Mouse (Mus musculus) kidney, embryonic 16.5 days (tissue): ENCODE data around the gene Lamb3. TPM values are rescaled to one million over a fixed set of nuclear protein-coding genes. Genes with fewer than 3 reads are reported as not detected.
A peak's percentile ranks its signal among the peaks of the same experiment; 100 is the strongest.

Source experiments
- ATAC-seq: fragments of 200-750 bp; cut with Nextera tagmentation; 2 replicates; pipeline ENCODE4 v1.8.0; 2017; ENCODE audit warnings: moderate TSS enrichment; ENCODE audit not compliant: low FRiP score, low TSS enrichment
- H3K27ac ChIP-seq: fragments of 300-500 bp; sonication (generic); 2 replicates; pipeline ENCODE4 v1.5.1; 2014; ENCODE audit warnings: low read length
- H3K27me3 ChIP-seq: fragments of 300-500 bp; sonication (generic); 2 replicates; pipeline ENCODE4 v1.6.1; 2014; ENCODE audit warnings: low read length, control low read depth, mixed read lengths; ENCODE audit not compliant: insufficient read depth
- H3K36me3 ChIP-seq: fragments of 300-500 bp; sonication (generic); 2 replicates; pipeline ENCODE4 v1.6.1; 2014; ENCODE audit warnings: low read length, control low read depth, mixed read lengths; ENCODE audit not compliant: insufficient read depth
- H3K4me1 ChIP-seq: fragments of 300-500 bp; sonication (generic); 2 replicates; pipeline ENCODE4 v1.6.1; 2014; ENCODE audit warnings: low read length, control low read depth, mixed read lengths; ENCODE audit not compliant: insufficient read depth
- H3K4me2 ChIP-seq: fragments of 300-500 bp; sonication (generic); replicated peaks from 2 replicates; pipeline ENCODE4 v1.6.1; 2014; ENCODE audit warnings: low read depth, low read length
- H3K4me3 ChIP-seq: fragments of 300-500 bp; sonication (generic); 2 replicates; pipeline ENCODE4 v1.5.1; 2014; ENCODE audit warnings: mild to moderate bottlenecking, low read length
- H3K9ac ChIP-seq: fragments of 300-500 bp; sonication (generic); replicated peaks from 2 replicates; pipeline ENCODE4 v1.6.1; 2014; ENCODE audit warnings: low read length
- H3K9me3 ChIP-seq: fragments of 300-500 bp; sonication (generic); 2 replicates; pipeline ENCODE4 v1.6.1; 2016; ENCODE audit warnings: low read length, control low read depth
- WGBS: fragments of 180-500 bp; shearing (Covaris S2); extraction: QIAGEN DNeasy Blood & Tissue Kit; methylation state at CpG from one replicate; pipeline ENCODE4 v1.1.7; 2014; 5-methylcytosine and 5-hydroxymethylcytosine counted together
- polyA plus RNA-seq: library from polyadenylated mRNA; unstranded; fragments of >200 nt; fragmentation: Nextera tagmentation; extraction: Ambion mirVana; gene quantifications from 2 replicates; pipeline ENCODE4 v1.2.1, GENCODE M21; 2015

The Lamb3 gene
- polyA plus RNA-seq, 1 experiment from 2014 or later: 2.3 TPM

DNA sequence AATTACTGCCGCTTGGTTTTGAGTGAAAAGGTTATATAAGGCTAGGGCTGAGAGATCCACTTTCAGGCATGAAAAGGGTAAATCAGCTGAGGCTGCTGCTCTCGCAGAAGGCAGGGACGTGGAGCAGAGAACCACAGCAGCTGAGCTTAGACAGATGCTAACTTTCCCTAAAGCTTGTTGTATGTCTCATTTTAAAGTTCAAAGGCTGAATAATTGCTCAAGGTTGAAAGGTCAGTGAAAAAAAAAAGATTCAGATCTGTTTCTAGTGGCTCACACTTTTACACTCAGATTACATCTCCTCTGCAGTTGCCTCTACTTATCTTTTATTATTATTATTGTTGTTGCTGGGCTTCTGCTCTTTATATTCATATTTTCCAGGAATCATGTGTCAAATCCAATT, 18.0 kb downstream of the Lamb3 start:
- no peak overlapping the region for H3K9ac ChIP-seq
- 26% methylated on average over 3 of the region's 3 CpGs for WGBS
- no peaks in the 10 kb centered on the region for H3K27me3 ChIP-seq
- H3K4me3 ChIP-seq: no peak overlapping the region
- no peak for ATAC-seq
- H3K9me3 ChIP-seq: no peaks in the 10 kb centered on the region
- no peak overlapping the region for H3K4me2 ChIP-seq
- H3K36me3 ChIP-seq: no peaks in the 10 kb centered on the region
- no peak overlapping the region for H3K27ac ChIP-seq
- H3K4me1 ChIP-seq: peaks cover 23% of the 10 kb centered on the region

DNA sequence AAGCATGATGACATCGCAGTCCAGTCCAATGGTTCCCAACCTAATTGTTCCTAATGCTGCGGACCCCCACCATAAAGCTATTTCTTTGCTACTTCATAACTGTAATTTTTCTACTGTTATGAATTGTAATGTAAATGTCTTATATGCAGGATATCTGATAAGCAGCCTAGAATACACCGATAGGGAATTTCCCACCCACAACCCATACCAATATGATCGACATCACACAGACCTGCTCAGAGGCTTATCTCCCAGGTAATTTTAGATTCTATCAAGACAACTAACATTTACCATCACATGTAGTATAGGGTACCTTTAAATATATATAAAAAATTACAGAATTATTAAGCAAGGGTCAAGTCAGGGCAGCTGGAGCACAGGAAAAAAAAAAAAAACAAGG, 18.6 kb downstream of the Lamb3 start:
- Histone ChIP-seq H3K4me3 (no peak overlapping the region), H3K27ac (no peak overlapping the region), H3K4me2 (no peak overlapping the region), H3K4me1 (peaks cover 23% of the 10 kb centered on the region), H3K9me3 (no peaks in the 10 kb centered on the region), H3K27me3 (no peaks in the 10 kb centered on the region), H3K9ac (no peak overlapping the region), H3K36me3 (no peaks in the 10 kb centered on the region)
- ATAC-seq: no peak
- 80% methylated on average over 4 of the region's 4 CpGs for WGBS

DNA sequence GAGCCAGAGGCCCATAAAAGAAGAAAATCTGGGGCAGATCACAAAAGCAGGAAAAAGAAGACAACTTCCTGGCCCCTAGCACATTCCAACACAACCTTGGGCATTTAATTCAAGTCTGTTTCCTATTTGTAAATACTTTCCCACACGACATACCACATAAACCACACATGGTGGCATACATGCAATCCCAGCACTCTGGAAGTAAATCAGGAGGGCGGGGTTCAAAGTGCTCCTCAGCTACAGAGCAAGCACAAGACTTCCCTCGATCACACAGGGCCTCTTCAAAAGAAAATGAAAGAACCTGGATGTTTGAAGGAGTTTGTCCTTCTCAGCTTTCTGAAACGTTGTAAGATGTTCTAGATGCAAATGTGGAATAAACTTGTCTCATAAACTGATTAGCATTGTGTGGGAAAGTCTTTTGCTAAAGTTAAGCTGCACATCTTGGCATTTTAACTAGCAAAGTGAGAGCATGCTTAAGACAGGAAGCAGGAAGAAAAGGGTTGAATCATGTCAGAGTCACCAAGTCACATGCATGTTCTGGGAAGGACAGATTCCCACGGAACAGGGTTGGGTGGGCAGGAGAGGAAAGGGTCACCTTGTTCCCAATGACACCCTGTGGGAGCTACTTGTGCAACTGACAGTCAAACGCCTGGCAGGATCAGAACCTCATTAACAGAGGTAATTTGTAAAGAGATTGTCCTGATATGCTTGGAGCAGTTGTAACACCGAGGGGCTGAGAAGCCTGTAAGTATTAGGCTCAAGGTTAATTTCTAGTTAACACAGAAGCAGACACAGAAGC, 19.4 kb downstream of the Lamb3 start:
- no peaks in the 10 kb centered on the region for H3K9me3 ChIP-seq
- no peaks in the 10 kb centered on the region for H3K36me3 ChIP-seq
- no peak overlapping the region for H3K4me3 ChIP-seq
- H3K4me2 ChIP-seq: no peak overlapping the region
- peaks cover 23% of the 10 kb centered on the region for H3K4me1 ChIP-seq
- H3K27ac ChIP-seq: peak overlapping the region; percentile 35; the same call in 1 of the 2 replicates
- H3K9ac ChIP-seq: no peak overlapping the region
- ATAC-seq: no peak
- 25% methylated on average over 7 of the region's 7 CpGs for WGBS
- H3K27me3 ChIP-seq: no peaks in the 10 kb centered on the region

DNA sequence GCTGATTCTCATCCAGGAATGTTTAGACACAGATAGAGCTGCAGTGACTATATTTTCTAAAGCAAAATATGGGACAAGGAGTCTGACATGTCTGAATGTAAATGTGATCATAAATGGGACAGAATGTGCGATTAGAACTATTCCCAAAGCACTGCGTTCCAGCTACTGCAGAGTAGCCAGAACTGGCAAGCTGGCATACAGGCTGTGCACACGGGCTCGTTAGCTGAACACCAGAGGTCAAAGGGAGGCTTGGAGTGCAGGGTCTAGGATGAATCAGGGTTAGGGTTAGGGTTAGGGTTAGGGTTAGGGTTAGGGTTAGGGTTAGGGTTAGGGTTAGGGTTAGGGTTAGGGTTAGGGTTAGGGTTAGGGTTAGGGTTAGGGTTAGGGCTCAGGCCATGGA, 20.0 kb downstream of the Lamb3 start:
- Histone ChIP-seq H3K9me3 (no peaks in the 10 kb centered on the region), H3K36me3 (no peaks in the 10 kb centered on the region), H3K4me1 (peaks cover 23% of the 10 kb centered on the region), H3K9ac (no peak overlapping the region), H3K27ac (no peak overlapping the region), H3K4me2 (no peak overlapping the region), H3K27me3 (no peaks in the 10 kb centered on the region), H3K4me3 (no peak overlapping the region)
- 67% methylated on average over 4 of the region's 4 CpGs for WGBS
- no peak for ATAC-seq

DNA sequence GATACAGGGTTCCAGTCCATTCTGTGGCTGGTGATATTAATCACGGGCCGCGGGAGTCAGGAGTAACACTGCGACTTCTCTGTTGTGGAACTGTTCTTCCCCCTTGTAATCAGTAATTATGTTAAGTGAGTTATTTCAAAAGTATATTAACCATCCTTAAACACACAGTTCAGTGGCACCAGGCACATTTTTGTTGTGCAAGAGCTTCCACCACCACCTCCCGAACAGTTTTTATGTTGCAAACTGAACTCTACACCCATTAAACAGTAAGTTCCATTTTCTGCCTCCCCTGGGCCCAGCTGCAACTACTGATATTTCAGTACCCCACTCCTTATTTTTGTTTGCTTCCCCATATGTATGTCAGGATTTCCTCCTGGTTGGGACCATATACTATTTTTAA, 22.1 kb downstream of the Lamb3 start:
- Histone ChIP-seq H3K4me3 (no peak overlapping the region), H3K27ac (no peak overlapping the region), H3K4me2 (no peak overlapping the region), H3K4me1 (peaks cover 23% of the 10 kb centered on the region), H3K9ac (no peak overlapping the region), H3K27me3 (no peaks in the 10 kb centered on the region), H3K9me3 (no peaks in the 10 kb centered on the region), H3K36me3 (no peaks in the 10 kb centered on the region)
- 93% methylated on average over 5 of the region's 5 CpGs for WGBS
- ATAC-seq: no peak

DNA sequence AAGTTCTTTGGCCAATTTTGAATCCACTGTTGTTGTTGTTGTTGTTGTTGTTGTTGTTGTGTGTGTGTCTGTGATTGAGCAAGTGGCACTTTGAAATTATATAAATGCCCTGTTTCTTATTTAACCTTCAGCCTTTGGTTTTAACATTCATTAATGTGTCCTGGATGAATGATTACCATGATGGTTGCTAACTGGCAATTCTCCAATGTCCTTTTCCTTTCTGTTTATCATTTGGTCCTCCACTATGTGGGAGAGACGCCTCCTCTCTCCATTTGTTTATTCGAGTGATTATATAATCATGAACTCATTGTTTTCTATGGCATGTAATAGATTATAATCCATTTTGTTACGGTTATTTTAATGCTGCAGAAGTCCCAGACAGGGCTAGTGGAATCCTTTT, 23.0 kb downstream of the Lamb3 start:
- Histone ChIP-seq H3K4me2 (no peak overlapping the region), H3K9me3 (no peaks in the 10 kb centered on the region), H3K27ac (peak overlapping the region; percentile 51), H3K9ac (no peak overlapping the region), H3K27me3 (no peaks in the 10 kb centered on the region), H3K36me3 (no peaks in the 10 kb centered on the region), H3K4me1 (peaks cover 19% of the 10 kb centered on the region), H3K4me3 (no peak overlapping the region)
- no peak for ATAC-seq
- WGBS: 52% methylated on average over 3 of the region's 3 CpGs

DNA sequence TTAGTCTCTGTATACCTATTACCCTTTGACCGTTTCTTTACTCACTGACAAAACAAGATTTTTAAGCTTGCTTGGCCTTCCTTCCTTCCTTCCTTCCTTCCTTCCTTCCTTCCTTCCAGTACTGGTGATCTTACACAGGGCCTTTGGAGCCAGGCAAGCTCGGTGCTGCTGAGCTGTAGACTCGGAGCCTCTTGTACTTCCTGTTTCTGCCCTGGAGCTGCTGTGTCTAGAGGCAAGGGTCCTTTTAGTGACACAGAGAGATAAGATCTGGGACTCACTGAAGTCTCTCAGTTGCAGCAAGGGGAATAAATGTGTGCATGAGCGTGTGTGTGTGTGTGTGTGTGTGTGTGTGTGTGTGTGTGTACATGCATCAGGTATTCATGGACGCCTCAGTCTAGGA, 23.4 kb downstream of the Lamb3 start:
- H3K9me3 ChIP-seq: no peaks in the 10 kb centered on the region
- H3K27ac ChIP-seq: peak overlapping the region; percentile 34
- no peak overlapping the region for H3K4me2 ChIP-seq
- H3K36me3 ChIP-seq: no peaks in the 10 kb centered on the region
- WGBS: 41% methylated on average over 5 of the region's 5 CpGs
- peaks cover 17% of the 10 kb centered on the region for H3K4me1 ChIP-seq
- ATAC-seq: peak; percentile 65; the same call in 1 of the 2 replicates
- H3K27me3 ChIP-seq: no peaks in the 10 kb centered on the region
- H3K4me3 ChIP-seq: no peak overlapping the region
- no peak overlapping the region for H3K9ac ChIP-seq

DNA sequence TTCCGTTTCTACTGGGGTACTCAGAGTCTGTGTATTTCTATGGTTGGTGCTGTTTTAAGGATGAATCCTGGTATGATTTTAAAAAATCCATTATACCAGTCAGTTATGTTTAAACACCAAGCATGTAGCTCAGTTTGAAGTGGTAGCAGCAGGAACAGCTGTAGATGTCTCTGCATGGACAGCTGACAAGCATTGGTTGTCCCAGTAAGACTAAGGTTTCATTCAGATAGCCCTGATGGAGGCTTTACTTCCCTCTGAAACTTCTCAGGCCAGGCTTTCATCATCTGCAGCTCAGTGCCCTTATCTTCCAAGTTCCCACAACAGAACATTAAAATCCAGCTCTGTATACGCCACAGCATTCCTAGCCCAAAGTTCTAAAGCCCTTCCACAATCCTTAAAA, 25.2 kb downstream of the Lamb3 start:
- ATAC-seq: no peak
- 76% methylated on average over 2 of the region's 2 CpGs for WGBS

DNA sequence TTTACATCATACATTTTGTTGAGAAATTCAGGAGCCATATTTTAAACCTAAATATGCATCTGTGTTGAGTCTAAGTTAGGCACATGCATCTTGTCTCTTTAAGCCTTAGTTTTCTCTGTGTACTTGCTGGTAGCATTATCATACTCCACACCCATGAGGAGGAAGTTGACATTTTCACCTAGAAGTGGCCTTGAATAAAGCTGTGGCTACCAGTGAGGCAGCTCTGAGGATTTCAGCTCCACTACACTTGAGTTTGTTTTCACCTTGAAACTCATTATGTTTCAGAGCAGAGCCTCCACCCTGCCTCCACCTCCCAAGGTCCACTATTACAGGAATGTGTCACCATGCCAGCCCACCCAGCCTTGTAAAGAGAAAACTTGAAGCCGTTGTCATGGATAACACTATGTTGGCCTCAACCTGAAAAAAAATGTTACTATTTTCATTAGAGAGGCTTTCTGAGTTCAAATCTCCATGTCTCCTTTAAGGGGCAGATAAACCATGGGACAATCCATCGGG, 26.7 kb downstream of the Lamb3 start:
- peak overlapping the region; percentile 19; the same call in 1 of the 2 replicates for H3K27ac ChIP-seq
- H3K36me3 ChIP-seq: no peaks in the 10 kb centered on the region
- WGBS: 88% methylated on average over 2 of the region's 2 CpGs
- ATAC-seq: no peak
- H3K9ac ChIP-seq: no peak overlapping the region
- H3K27me3 ChIP-seq: no peaks in the 10 kb centered on the region
- H3K4me3 ChIP-seq: no peak overlapping the region
- no peak overlapping the region for H3K4me2 ChIP-seq
- H3K9me3 ChIP-seq: no peaks in the 10 kb centered on the region
- H3K4me1 ChIP-seq: peaks cover 2% of the 10 kb centered on the region

More for the DNA sequence above, 25.2 kb downstream of the Lamb3 start:
- Histone ChIP-seq H3K4me3 (no peak overlapping the region), H3K9me3 (no peaks in the 10 kb centered on the region), H3K9ac (no peak overlapping the region), H3K4me1 (peaks cover 2% of the 10 kb centered on the region), H3K36me3 (no peaks in the 10 kb centered on the region), H3K4me2 (no peak overlapping the region), H3K27me3 (no peaks in the 10 kb centered on the region), H3K27ac (no peak overlapping the region)

DNA sequence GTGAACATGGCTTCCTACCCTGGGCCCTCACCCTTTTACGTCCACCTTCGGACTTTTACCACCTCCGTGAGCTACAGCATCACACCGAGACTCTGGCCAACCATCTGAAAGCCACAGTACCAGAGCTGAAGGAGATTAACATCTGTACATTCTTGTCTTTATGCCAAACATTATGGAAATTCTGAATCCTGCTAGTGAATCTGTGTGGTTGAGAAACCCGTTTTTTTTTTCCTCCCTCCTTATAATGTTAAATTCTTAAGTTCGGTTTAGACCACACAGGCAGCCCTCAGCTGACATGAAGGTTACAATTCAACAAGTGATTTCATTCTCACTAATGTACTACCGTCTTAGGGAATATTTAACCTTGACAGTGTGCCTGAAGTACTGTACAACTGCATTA, 27.4 kb downstream of the Lamb3 start:
- Histone ChIP-seq H3K4me2 (no peak overlapping the region), H3K36me3 (no peaks in the 10 kb centered on the region), H3K9ac (no peak overlapping the region), H3K9me3 (no peaks in the 10 kb centered on the region), H3K4me3 (no peak overlapping the region), H3K27ac (peak overlapping the region; percentile 19), H3K27me3 (no peaks in the 10 kb centered on the region), H3K4me1 (peaks cover 2% of the 10 kb centered on the region)
- 58% methylated on average over 7 of the region's 7 CpGs for WGBS
- ATAC-seq: 0 out of 2 replicates have a peak, but pooled peaks have one; percentile 37
